Mouse (Mus musculus): ENCODE data around the gene Ptger1.

- no peak for TF ChIP-seq CTCF (IDR thresholded peaks at IDR 0.05; ENCODE audit: extremely low read depth, insufficient read length, insufficient replicate concordance, low read depth, low read length)
- no peak for TF ChIP-seq POLR2A (IDR thresholded peaks at IDR 0.05; ENCODE audit: low read depth, low read length)
Measured at GRCm38 (mm10) chr8:83716563-83716962, 50.1 kb downstream of the Ptger1 start.
